Mouse (Mus musculus) ES-E14 (cell line): ENCODE data around the gene Bglap3.
"Not testable (repeated sequence)": the region's sequence is repeated elsewhere in the genome, so short reads cannot be mapped to it uniquely, and the experiment has no call there.

ENCODE experiments used
- CHD2 ChIP-seq: IDR thresholded peaks from 2 replicates; pipeline ENCODE4 v1.6.1; 2014; ENCODE audit warnings: mild to moderate bottlenecking, low read depth, low read length, inconsistent platforms
- HCFC1 ChIP-seq: IDR thresholded peaks from 2 replicates; pipeline ENCODE4 v1.6.1; 2012; ENCODE audit warnings: low read length, inconsistent platforms, borderline replicate concordance; ENCODE audit not compliant: insufficient read depth

GRCm38 (mm10) chr3:88367517-88367916 is 5.0 kb downstream of the Bglap3 start:
- TF ChIP-seq CHD2, HCFC1: not testable (repeated sequence)
